Mouse (Mus musculus) liver, adult 2 months (tissue): Measurements from ENCODE around the gene Gm49384.

Experiments used
- CTCF ChIP-seq: fragments of 200-500 bp; IDR thresholded peaks from 2 replicates; pipeline ENCODE4 v1.5.1; 2011; ENCODE audit warnings: low read depth, low read length, control low read depth
- POLR2A ChIP-seq: fragments of 200-500 bp; IDR thresholded peaks from 2 replicates; pipeline ENCODE4 v1.6.1; 2011; ENCODE audit warnings: low read length, control low read depth; ENCODE audit not compliant: insufficient read depth; ENCODE audit errors: extremely low read depth

- TF ChIP-seq CTCF (no peak), POLR2A (no peak)
These were observed 37.3 kb upstream of the Gm49384 start for GRCm38 (mm10) chr12:69241405-69241770.
